Mouse (Mus musculus) forebrain, embryonic 15.5 days (tissue): Measurements from ENCODE around the gene Zfp612. TPM values are rescaled to one million over a fixed set of nuclear protein-coding genes. Genes with fewer than 3 reads are reported as not detected.
"Not testable (repeated sequence)": the region's sequence is repeated elsewhere in the genome, so short reads cannot be mapped to it uniquely, and the experiment has no call there.

ENCODE experiments used
- ATAC-seq: fragments of 200-750 bp; cut with Nextera tagmentation; replicated peaks from 2 replicates; pipeline ENCODE4 v1.8.0; 2017; ENCODE audit warnings: mild to moderate bottlenecking, moderate TSS enrichment, moderate library complexity
- H3K27ac ChIP-seq: fragments of 300-500 bp; sonication (generic); replicated peaks from 2 replicates; pipeline ENCODE4 v1.5.1; 2015; ENCODE audit warnings: mild to moderate bottlenecking, inconsistent platforms
- H3K27me3 ChIP-seq: fragments of 300-500 bp; sonication (generic); 2 replicates; pipeline ENCODE4 v1.6.1; 2015; ENCODE audit warnings: inconsistent platforms
- H3K36me3 ChIP-seq: fragments of 300-500 bp; sonication (generic); 2 replicates; pipeline ENCODE4 v1.6.1; 2015; ENCODE audit warnings: mild to moderate bottlenecking, inconsistent platforms
- H3K4me1 ChIP-seq: fragments of 300-500 bp; sonication (generic); 2 replicates; pipeline ENCODE4 v1.6.1; 2015; ENCODE audit warnings: inconsistent platforms
- H3K4me2 ChIP-seq: fragments of 300-500 bp; sonication (generic); replicated peaks from 2 replicates; pipeline ENCODE4 v1.6.1; 2015; ENCODE audit warnings: mild to moderate bottlenecking, inconsistent platforms
- H3K4me3 ChIP-seq: fragments of 300-500 bp; sonication (generic); 2 replicates; pipeline ENCODE4 v1.5.1; 2015; ENCODE audit warnings: mild to moderate bottlenecking, inconsistent platforms
- H3K9ac ChIP-seq: fragments of 300-500 bp; sonication (generic); replicated peaks from 2 replicates; pipeline ENCODE4 v1.6.1; 2015; ENCODE audit warnings: mild to moderate bottlenecking, inconsistent platforms
- H3K9me3 ChIP-seq: fragments of 300-500 bp; sonication (generic); 2 replicates; pipeline ENCODE4 v1.6.1; 2016; ENCODE audit warnings: inconsistent platforms
- WGBS: fragments of 180-500 bp; shearing (Covaris S2); methylation state at CpG from one replicate; pipeline ENCODE4 v1.1.7; 2015; ENCODE audit warnings: mixed read lengths; 5-methylcytosine and 5-hydroxymethylcytosine counted together
- polyA plus RNA-seq: library from polyadenylated mRNA; unstranded; fragments of >200 nt; fragmentation: Nextera tagmentation; extraction: Ambion mirVana; gene quantifications from 2 replicates; pipeline ENCODE4 v1.2.1, GENCODE M21; 2015

Gene Zfp612
- polyA plus RNA-seq: 21.7 and 22.6 TPM in 2 replicates

- no peak within 1 kb of the TSS for H3K27ac ChIP-seq
- ATAC-seq: peak; percentile 93
- peak within 1 kb of the TSS; percentile 72 for H3K4me2 ChIP-seq
- no peaks in the 10 kb centered on the region for H3K9me3 ChIP-seq
- H3K4me1 ChIP-seq: peaks cover 19% of the 10 kb centered on the region
- peak within 1 kb of the TSS; percentile 62 for H3K4me3 ChIP-seq
- H3K27me3 ChIP-seq: no peaks in the 10 kb centered on the region
- H3K36me3 ChIP-seq: peaks cover 20% of the 10 kb centered on the region; the same call in 1 of the 2 replicates
- WGBS: 6% methylated on average over 54 of the region's 54 CpGs
- H3K9ac ChIP-seq: peak within 1 kb of the TSS; percentile 72
Measured at GRCm38 (mm10) chr8:110079282-110080221, at the start of gene Zfp612. Gene Zfp612 (plus strand): TSS chr8:110079746.

DNA sequence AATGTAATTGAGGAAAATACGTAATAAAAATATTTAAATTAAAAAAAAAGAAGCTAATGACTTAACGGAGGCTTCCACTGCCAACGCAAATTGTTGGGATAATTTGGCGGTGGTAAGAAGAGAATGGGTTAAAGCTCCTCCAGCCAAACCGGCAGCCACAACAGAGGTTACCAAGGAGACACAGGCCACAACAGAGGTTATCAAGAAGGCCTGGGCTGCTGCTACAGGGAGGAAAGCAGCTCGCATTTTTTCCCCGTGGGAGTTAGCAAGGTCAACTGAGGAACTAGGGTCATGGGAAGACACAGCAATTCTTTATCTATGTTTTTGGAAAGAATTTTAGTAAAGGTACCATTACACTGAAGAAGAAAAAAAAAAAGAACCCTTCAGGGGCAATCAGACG lies 45.8 kb upstream of the Zfp612 start:
- H3K4me3 ChIP-seq, H3K9ac ChIP-seq, H3K36me3 ChIP-seq, H3K9me3 ChIP-seq, ATAC-seq, H3K4me1 ChIP-seq, H3K4me2 ChIP-seq, H3K27me3 ChIP-seq, H3K27ac ChIP-seq: not testable (repeated sequence)
- 28% methylated on average over 8 of the region's 8 CpGs for WGBS

DNA sequence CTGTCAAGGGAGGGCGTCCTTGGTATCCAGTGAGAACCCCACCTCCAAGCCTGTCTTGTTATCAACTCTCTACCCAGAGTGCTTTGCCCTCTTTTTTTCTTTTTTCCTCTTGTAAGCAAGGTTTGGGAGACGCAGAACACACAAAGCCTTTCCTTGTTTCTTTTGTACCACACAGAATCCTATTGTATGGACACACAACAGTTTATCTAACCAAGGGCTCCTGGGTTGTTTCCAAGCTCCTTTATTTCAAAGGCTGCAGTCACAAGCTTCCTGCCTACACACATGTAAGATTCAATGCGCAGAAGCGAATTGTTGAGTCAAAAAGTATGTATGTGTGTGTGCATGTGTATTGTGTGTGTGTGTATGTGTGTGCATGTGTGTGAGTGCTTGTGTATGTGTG lies 45.2 kb upstream of the Zfp612 start:
- Histone ChIP-seq H3K4me1 (peaks cover 6% of the 10 kb centered on the region), H3K27me3 (no peaks in the 10 kb centered on the region), H3K36me3 (no peaks in the 10 kb centered on the region), H3K4me3 (no peak overlapping the region), H3K9me3 (no peaks in the 10 kb centered on the region), H3K27ac (no peak overlapping the region), H3K9ac (no peak overlapping the region), H3K4me2 (no peak overlapping the region)
- 45% methylated on average over 4 of the region's 4 CpGs for WGBS
- ATAC-seq: no peak

DNA sequence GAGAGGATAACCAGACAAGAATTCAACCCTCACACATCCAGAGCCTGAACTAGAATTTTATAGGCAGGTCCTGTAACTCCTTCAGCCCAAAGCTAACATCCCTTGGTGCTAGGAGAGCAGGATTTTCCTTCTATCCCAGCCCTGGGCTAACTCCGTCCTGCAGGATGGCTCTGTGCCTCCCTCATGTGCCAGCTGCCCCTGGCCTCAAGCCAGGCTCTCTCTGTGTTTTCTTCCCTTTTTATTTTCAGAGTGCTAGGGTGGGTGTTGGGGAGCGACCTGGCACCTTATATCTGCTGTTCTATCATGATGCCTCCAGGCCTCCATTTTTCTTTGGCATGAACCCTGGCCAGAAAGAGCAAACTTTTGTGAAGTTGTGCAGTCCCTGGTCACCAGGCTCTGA lies 43.4 kb upstream of the Zfp612 start:
- no peak overlapping the region for H3K4me3 ChIP-seq
- no peaks in the 10 kb centered on the region for H3K36me3 ChIP-seq
- H3K27me3 ChIP-seq: no peaks in the 10 kb centered on the region
- H3K9me3 ChIP-seq: no peaks in the 10 kb centered on the region
- no peak for ATAC-seq
- H3K27ac ChIP-seq: no peak overlapping the region
- H3K4me1 ChIP-seq: peaks cover 6% of the 10 kb centered on the region
- H3K4me2 ChIP-seq: no peak overlapping the region
- 34% methylated on average over 2 of the region's 2 CpGs for WGBS
- no peak overlapping the region for H3K9ac ChIP-seq

- H3K4me3 ChIP-seq: no peak overlapping the region
- H3K4me2 ChIP-seq: no peak overlapping the region
- H3K4me1 ChIP-seq: peaks cover 6% of the 10 kb centered on the region
- H3K36me3 ChIP-seq: no peaks in the 10 kb centered on the region
- H3K9ac ChIP-seq: no peak overlapping the region
- no peak for ATAC-seq
- no peaks in the 10 kb centered on the region for H3K27me3 ChIP-seq
- H3K27ac ChIP-seq: no peak overlapping the region
- no peaks in the 10 kb centered on the region for H3K9me3 ChIP-seq
- 49% methylated on average over 7 of the region's 7 CpGs for WGBS
Measured at GRCm38 (mm10) chr8:110039216-110039615, 40.3 kb upstream of the Zfp612 start.

DNA sequence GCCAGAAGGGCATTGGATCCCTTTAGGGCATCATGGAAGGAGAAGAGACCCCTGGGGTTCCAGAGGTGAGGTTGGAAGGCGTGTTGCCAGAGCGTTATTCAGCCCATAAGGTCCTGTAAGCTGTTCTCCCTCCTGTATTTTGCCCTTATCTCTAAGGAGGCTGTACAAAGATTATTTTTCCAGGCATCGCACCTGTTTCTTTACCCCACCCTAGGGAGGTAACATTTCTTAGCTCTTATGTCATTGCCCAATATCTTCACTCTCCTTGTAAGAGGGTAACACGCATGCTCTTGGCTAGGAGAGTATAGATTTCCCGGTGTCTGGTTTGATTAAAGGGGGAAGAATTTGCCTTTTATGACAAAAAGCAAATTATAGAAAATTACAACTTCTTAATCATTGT lies 39.9 kb upstream of the Zfp612 start, which contains the start of gene Chst4:
Chst4 (minus strand) TSS at position 82 of the 400 bp plus-strand sequence.
- no peak for ATAC-seq
- H3K36me3 ChIP-seq: no peaks in the 10 kb centered on the region
- no peak within 1 kb of the TSS for H3K4me2 ChIP-seq
- H3K9ac ChIP-seq: no peak within 1 kb of the TSS
- no peaks in the 10 kb centered on the region for H3K9me3 ChIP-seq
- no peak within 1 kb of the TSS for H3K4me3 ChIP-seq
- 94% methylated on average over 5 of the region's 5 CpGs for WGBS
- no peak within 1 kb of the TSS for H3K27ac ChIP-seq
- peaks cover 6% of the 10 kb centered on the region for H3K4me1 ChIP-seq
- H3K27me3 ChIP-seq: no peaks in the 10 kb centered on the region

GRCm38 (mm10) chr8:110040509-110040908 lies 39.0 kb upstream of the Zfp612 start:
- Histone ChIP-seq H3K4me3 (no peak overlapping the region), H3K4me2 (no peak overlapping the region), H3K27ac (no peak overlapping the region), H3K27me3 (no peaks in the 10 kb centered on the region), H3K9me3 (no peaks in the 10 kb centered on the region), H3K36me3 (no peaks in the 10 kb centered on the region), H3K9ac (no peak overlapping the region), H3K4me1 (peaks cover 6% of the 10 kb centered on the region)
- no peak for ATAC-seq
- 87% methylated on average over 4 of the region's 4 CpGs for WGBS

DNA sequence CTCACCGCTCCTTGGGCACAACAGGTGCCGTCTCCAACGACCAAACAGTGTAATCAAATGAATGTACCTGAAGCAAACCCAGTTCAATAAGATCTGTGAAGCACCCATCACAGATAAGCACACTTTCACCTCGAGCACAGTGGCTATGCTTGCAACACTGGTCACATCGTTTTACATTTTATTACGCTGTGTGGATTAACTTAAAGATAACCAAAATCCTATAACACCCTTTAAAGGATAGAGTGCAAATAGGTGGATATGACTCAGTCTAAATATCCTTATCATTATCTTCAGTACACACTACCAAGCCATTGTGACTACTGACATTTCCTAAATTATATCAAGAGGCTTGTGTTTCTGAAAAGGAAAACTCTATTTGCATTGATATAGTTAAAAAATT lies 28.3 kb upstream of the Zfp612 start:
- no peak overlapping the region for H3K4me2 ChIP-seq
- H3K4me1 ChIP-seq: no peaks in the 10 kb centered on the region
- no peak overlapping the region for H3K9ac ChIP-seq
- H3K4me3 ChIP-seq: no peak overlapping the region
- no peaks in the 10 kb centered on the region for H3K27me3 ChIP-seq
- ATAC-seq: no peak
- H3K27ac ChIP-seq: no peak overlapping the region
- WGBS: 81% methylated on average over 6 of the region's 6 CpGs
- H3K36me3 ChIP-seq: no peaks in the 10 kb centered on the region
- H3K9me3 ChIP-seq: no peaks in the 10 kb centered on the region

GRCm38 (mm10) chr8:110058207-110058606 lies 21.3 kb upstream of the Zfp612 start:
- no peaks in the 10 kb centered on the region for H3K4me1 ChIP-seq
- WGBS: 78% methylated on average over 8 of the region's 8 CpGs

DNA sequence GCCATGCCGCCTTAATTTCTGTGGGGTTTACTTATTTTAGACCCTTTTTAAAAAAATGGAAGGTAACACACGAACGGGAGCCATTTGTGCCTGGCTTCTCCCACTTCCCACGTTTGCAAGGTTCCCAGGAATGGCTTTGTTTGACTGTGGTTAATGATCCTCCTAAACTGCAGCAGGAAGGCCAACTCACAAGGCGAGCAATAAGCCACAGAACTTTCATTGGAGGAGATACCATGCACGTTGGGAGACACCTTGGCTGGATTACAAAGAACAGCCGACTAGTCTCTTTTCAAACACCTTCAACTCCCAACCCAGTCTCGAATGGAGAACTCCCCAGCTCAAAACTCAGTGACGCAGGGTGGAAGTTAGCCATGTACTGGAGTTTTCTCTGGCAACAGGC lies 15.4 kb upstream of the Zfp612 start:
- H3K9ac ChIP-seq: no peak overlapping the region
- no peaks in the 10 kb centered on the region for H3K27me3 ChIP-seq
- ATAC-seq: no peak
- WGBS: 79% methylated on average over 9 of the region's 9 CpGs
- H3K36me3 ChIP-seq: no peaks in the 10 kb centered on the region
- no peak overlapping the region for H3K27ac ChIP-seq
- H3K4me1 ChIP-seq: no peaks in the 10 kb centered on the region
- H3K4me3 ChIP-seq: no peak overlapping the region
- no peak overlapping the region for H3K4me2 ChIP-seq
- H3K9me3 ChIP-seq: no peaks in the 10 kb centered on the region

More at GRCm38 (mm10) chr8:110058207-110058606, 21.3 kb upstream of the Zfp612 start:
- no peak overlapping the region for H3K27ac ChIP-seq
- H3K27me3 ChIP-seq: no peaks in the 10 kb centered on the region
- no peak overlapping the region for H3K4me3 ChIP-seq
- H3K4me2 ChIP-seq: no peak overlapping the region
- ATAC-seq: no peak
- no peak overlapping the region for H3K9ac ChIP-seq
- no peaks in the 10 kb centered on the region for H3K9me3 ChIP-seq
- no peaks in the 10 kb centered on the region for H3K36me3 ChIP-seq

DNA sequence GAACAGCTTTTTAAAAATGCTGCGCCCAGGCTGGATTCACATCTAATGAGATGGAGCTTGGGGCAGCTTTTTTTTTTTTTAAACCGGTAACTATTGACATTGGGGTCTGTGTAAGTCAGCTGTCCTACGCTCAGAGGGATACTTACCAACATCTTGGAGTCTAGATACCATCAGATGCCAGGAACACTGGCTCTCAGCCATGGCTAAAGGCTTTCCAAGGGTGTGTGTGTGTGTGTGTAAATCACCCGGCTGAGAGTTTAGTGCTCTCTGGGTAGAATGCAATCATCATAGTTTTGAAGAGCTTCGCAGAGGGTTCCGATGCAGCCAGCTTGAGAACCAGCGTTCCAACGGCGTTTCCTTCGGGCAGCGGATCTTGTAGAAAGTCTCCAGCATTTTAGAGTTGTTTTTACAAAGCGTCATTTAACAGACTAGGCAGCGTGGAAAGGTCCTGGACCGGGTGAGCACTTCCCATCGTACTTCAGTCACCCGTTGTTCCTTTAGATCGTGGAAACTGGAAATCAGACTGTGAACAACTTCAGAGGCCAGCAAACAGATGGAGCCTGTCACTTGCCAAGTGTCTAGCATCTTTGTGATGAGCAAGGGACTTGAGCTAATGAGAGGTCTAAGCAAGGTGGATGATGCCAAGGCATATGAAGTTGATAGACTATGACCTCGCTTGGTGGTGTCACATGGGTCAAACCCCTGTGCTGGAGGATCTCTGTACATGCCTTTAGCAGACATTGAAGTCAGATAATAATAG lies 14.8 kb upstream of the Zfp612 start:
- WGBS: 89% methylated on average over 18 of the region's 18 CpGs
- H3K27ac ChIP-seq: no peak overlapping the region

DNA sequence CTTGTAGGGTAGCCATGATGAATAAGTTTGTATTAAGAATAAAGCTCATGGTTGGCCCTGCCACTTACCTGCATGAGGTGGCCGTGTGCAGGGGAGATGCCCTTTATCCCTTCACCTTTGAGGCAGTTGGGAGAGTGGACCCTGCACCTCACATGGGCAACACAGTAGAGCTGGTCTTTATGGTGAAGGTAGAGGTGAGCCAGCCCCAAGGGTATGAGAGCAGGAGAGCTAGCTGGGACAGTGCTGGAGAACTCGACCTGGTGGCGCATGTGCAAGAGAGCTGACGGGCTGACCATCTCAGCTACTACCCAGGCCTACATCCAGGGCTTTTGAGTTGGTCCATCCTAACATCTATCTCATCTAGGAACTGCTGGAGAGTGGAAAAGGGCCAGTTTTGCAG lies 13.9 kb upstream of the Zfp612 start:
- WGBS: 87% methylated on average over 4 of the region's 4 CpGs
- no peak for ATAC-seq
- H3K36me3 ChIP-seq: no peaks in the 10 kb centered on the region
- no peaks in the 10 kb centered on the region for H3K9me3 ChIP-seq
- no peaks in the 10 kb centered on the region for H3K4me1 ChIP-seq
- H3K27ac ChIP-seq: no peak overlapping the region
- no peak overlapping the region for H3K4me3 ChIP-seq
- no peaks in the 10 kb centered on the region; the same call in 1 of the 2 replicates for H3K27me3 ChIP-seq
- no peak overlapping the region for H3K4me2 ChIP-seq
- no peak overlapping the region for H3K9ac ChIP-seq

More for the DNA sequence above, 14.8 kb upstream of the Zfp612 start:
- H3K9ac ChIP-seq: no peak overlapping the region
- no peaks in the 10 kb centered on the region for H3K9me3 ChIP-seq
- H3K4me2 ChIP-seq: no peak overlapping the region
- no peaks in the 10 kb centered on the region for H3K27me3 ChIP-seq
- H3K4me3 ChIP-seq: no peak overlapping the region
- no peak for ATAC-seq
- H3K4me1 ChIP-seq: no peaks in the 10 kb centered on the region
- H3K36me3 ChIP-seq: no peaks in the 10 kb centered on the region
